Comparison of ENCODE assay signal across 8 mouse cellular contexts in the genomic region with DNA sequence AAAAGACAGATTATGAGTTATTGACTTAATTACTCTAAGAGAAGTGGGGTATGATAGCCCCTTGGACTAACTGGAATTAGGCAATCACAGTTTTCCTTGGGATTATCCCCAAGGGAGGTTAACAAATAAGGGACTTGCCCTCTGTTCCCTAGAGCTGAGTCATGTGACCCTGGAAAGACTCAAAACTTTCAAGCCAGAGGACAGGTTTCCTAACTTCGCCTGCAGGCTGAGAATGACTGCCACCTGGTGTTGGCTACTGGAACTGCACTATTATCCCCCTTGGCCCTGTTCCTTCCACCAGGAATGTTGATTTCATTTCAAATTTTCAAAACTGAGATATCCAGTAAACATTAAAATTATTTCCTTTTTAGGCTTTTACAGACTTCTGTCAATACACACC.
DNase-seq lines count a peak whose midpoint lies in the region; ATAC-seq and TF ChIP-seq lines count a peak whose summit lies in the region.

No protein-coding gene starts in this region.

- 4% methylated on average over 1 of the region's 1 CpGs for WGBS in midbrain, embryonic 10.5 days
- 3% methylated on average over 1 of the region's 1 CpGs for WGBS in midbrain, embryonic 15.5 days
- 7% methylated on average over 1 of the region's 1 CpGs for WGBS in bone marrow, adult 2 months
- WGBS in heart, postnatal 0 days, result 4% methylated on average over 1 of the region's 1 CpGs

- peak; percentile 83 for TF ChIP-seq EP300 in heart, postnatal 0 days (IDR thresholded peaks at IDR 0.05; ENCODE audit: low read depth)

- H3K9ac ChIP-seq in midbrain, embryonic 15.5 days, result no peak overlapping the region
- peak overlapping the region; percentile 32; the same call in 1 of the 2 replicates for H3K9ac ChIP-seq in heart, postnatal 0 days (replicated peaks; ENCODE audit: low read depth, low read length)

- H3K9me3 ChIP-seq in midbrain, embryonic 10.5 days (replicated peaks), result no peaks in the 10 kb centered on the region
- H3K9me3 ChIP-seq in midbrain, embryonic 15.5 days, result no peaks in the 10 kb centered on the region
- no peaks in the 10 kb centered on the region for H3K9me3 ChIP-seq in heart, postnatal 0 days (replicated peaks; ENCODE audit: control insufficient read depth, low read length)

- TF ChIP-seq CTCF in bone marrow, adult 2 months (IDR thresholded peaks at IDR 0.05; ENCODE audit: control insufficient read depth, insufficient read depth, low read length), result peak; percentile 86
- TF ChIP-seq CTCF in heart, postnatal 0 days (IDR thresholded peaks at IDR 0.05; ENCODE audit: low read depth), result peak; percentile 95

- H3K4me2 ChIP-seq in midbrain, embryonic 15.5 days, result no peak overlapping the region
- H3K4me2 ChIP-seq in heart, postnatal 0 days (ENCODE audit: low read depth, low read length), result no peak overlapping the region

- DNase-seq in midbrain, embryonic 10.5 days (ENCODE audit: low spot score), result peak; percentile 71
- peak; percentile 95 for DNase-seq in fibroblast of lung, adult 2 months (ENCODE audit: low read depth)
- peak; percentile 85 for DNase-seq in heart, postnatal 0 days (ENCODE audit: low spot score)
- peak; percentile 46 to 84 for DNase-seq in layer of hippocampus, postnatal 25 days (ENCODE audit: extremely low spot score in 1 of 2, low spot score in 1 of 2)
- peak; percentile 53 for DNase-seq in urinary bladder, adult 2 months (ENCODE audit: low spot score)

- H3K36me3 ChIP-seq in midbrain, embryonic 10.5 days, result no peaks in the 10 kb centered on the region
- H3K36me3 ChIP-seq in midbrain, embryonic 15.5 days (replicated peaks), result no peaks in the 10 kb centered on the region
- H3K36me3 ChIP-seq in heart, postnatal 0 days (replicated peaks; ENCODE audit: control insufficient read depth, insufficient read depth, low read length), result no peaks in the 10 kb centered on the region

- ATAC-seq in midbrain, embryonic 15.5 days (replicated peaks), result no peak
- ATAC-seq in heart, postnatal 0 days (ENCODE audit: insufficient read depth, low read depth), result peak; percentile 40
- 0 out of 2 replicates have a peak, but pooled peaks have one; percentile 48 for ATAC-seq in monocyte, adult 5-6 weeks (replicated peaks; ENCODE audit: insufficient number of reproducible peaks, low FRiP score, low TSS enrichment, poor library complexity, severe bottlenecking)

- H3K4me1 ChIP-seq in midbrain, embryonic 10.5 days, result peaks cover 8% of the 10 kb centered on the region
- H3K4me1 ChIP-seq in midbrain, embryonic 15.5 days, result no peaks in the 10 kb centered on the region; the same call in 1 of the 2 replicates
- H3K4me1 ChIP-seq in bone marrow, adult 2 months (ENCODE audit: control insufficient read depth, insufficient read depth, low read length), result peaks cover 4% of the 10 kb centered on the region
- peaks cover 66% of the 10 kb centered on the region for H3K4me1 ChIP-seq in heart, postnatal 0 days (ENCODE audit: control insufficient read depth, insufficient read depth)

- 0 out of 2 replicates have a peak overlapping the region, but pooled peaks have one; percentile 42 for H3K27ac ChIP-seq in midbrain, embryonic 10.5 days (replicated peaks)
- no peak overlapping the region for H3K27ac ChIP-seq in midbrain, embryonic 15.5 days
- H3K27ac ChIP-seq in bone marrow, adult 2 months (ENCODE audit: control insufficient read depth, insufficient read depth, low read depth, low read length, poor library complexity), result no peak overlapping the region
- H3K27ac ChIP-seq in heart, postnatal 0 days (ENCODE audit: low read depth), result peak overlapping the region; percentile 90

- no peak for TF ChIP-seq POLR2A in bone marrow, adult 2 months (IDR thresholded peaks at IDR 0.05; ENCODE audit: borderline replicate concordance, control insufficient read depth, low read depth, low read length)

- no peak overlapping the region for H3K4me3 ChIP-seq in midbrain, embryonic 10.5 days
- no peak overlapping the region for H3K4me3 ChIP-seq in midbrain, embryonic 15.5 days
- H3K4me3 ChIP-seq in bone marrow, adult 2 months (replicated peaks; ENCODE audit: control insufficient read depth, low read depth, low read length), result no peak overlapping the region
- H3K4me3 ChIP-seq in heart, postnatal 0 days (ENCODE audit: low read depth, low read length), result no peak overlapping the region

- H3K27me3 ChIP-seq in midbrain, embryonic 10.5 days (ENCODE audit: low read depth, poor library complexity, severe bottlenecking), result no peaks in the 10 kb centered on the region; the same call in 1 of the 2 replicates
- H3K27me3 ChIP-seq in midbrain, embryonic 15.5 days (replicated peaks), result no peaks in the 10 kb centered on the region
- no peaks in the 10 kb centered on the region for H3K27me3 ChIP-seq in heart, postnatal 0 days (ENCODE audit: control insufficient read depth, insufficient read depth, low read length)

Comparison
In these comparisons a context has a peak if more than half of its experiments do, and no peak if none do; other contexts are left out.
1. H3K27ac ChIP-seq: peak in midbrain, embryonic 10.5 days (single experiment) and heart, postnatal 0 days (single experiment); none in midbrain, embryonic 15.5 days (single experiment) and bone marrow, adult 2 months (single experiment).
2. Peak in every context shown above with its lines, with median percentiles within 50 percentile points of each other: DNase-seq.